Comparison of ENCODE assay signal across 13 mouse cellular contexts in genomic region chr17:65799353-65799752, GRCm38 (mm10).
"Had no signal": no experiment of that assay in that cellular context is flagged by ENCODE, and none has a peak within 500 bp of the region (broad histone marks: within the 10 kb centered on the region; RNA-seq: fewer than 3 reads in every experiment).

No protein-coding gene starts in this region.

- H3K36me3 ChIP-seq: midbrain, embryonic 15.5 days had no signal

- H3K4me3 ChIP-seq: kidney, embryonic 15.5 days; left cerebral cortex, adult 2 months; limb, embryonic 10.5 days; lung, embryonic 15.5 days; midbrain, embryonic 15.5 days; neural tube, embryonic 12.5 days had no signal

- ATAC-seq: midbrain, embryonic 15.5 days had no signal

- H3K9me3 ChIP-seq: kidney, embryonic 15.5 days; limb, embryonic 10.5 days; lung, embryonic 15.5 days; midbrain, embryonic 15.5 days; neural tube, embryonic 12.5 days had no signal

- H3K4me2 ChIP-seq: kidney, embryonic 15.5 days; lung, embryonic 15.5 days; midbrain, embryonic 11.5 days; midbrain, embryonic 15.5 days; neural tube, embryonic 12.5 days had no signal

- H3K27ac ChIP-seq: kidney, embryonic 15.5 days; left cerebral cortex, adult 2 months; limb, embryonic 10.5 days; lung, embryonic 15.5 days; macrophage; midbrain, embryonic 15.5 days; neural tube, embryonic 12.5 days had no signal

- H3K27me3 ChIP-seq: kidney, embryonic 15.5 days; lung, embryonic 15.5 days; midbrain, embryonic 15.5 days; neural tube, embryonic 12.5 days had no signal

- H3K9ac ChIP-seq: kidney, embryonic 15.5 days; lung, embryonic 15.5 days; midbrain, embryonic 15.5 days; neural tube, embryonic 12.5 days had no signal

- DNase-seq: kidney, adult 2 months; kidney, postnatal 14 days; lung, postnatal 14 days; right cerebral cortex, postnatal 14 days; thymus, postnatal 36 days had no signal

- H3K4me1 ChIP-seq: limb, embryonic 10.5 days; neural tube, embryonic 12.5 days had no signal
